Mouse (Mus musculus) heart, embryonic 11.5 days (tissue): Measurements from ENCODE around the gene Aff3. TPM values are rescaled to one million over a fixed set of nuclear protein-coding genes. Genes with fewer than 3 reads are reported as not detected.
A peak's percentile ranks its signal among the peaks of the same experiment; 100 is the strongest.

Experiments used
- ATAC-seq: fragments of 200-750 bp; cut with Nextera tagmentation; replicated peaks from 2 replicates; pipeline ENCODE4 v1.8.0; 2017; ENCODE audit warnings: moderate library complexity; ENCODE audit not compliant: insufficient number of reproducible peaks, low FRiP score, low TSS enrichment
- H3K27ac ChIP-seq: fragments of 300-500 bp; sonication (generic); 2 replicates; pipeline ENCODE4 v1.5.1; 2014; ENCODE audit warnings: mild to moderate bottlenecking, low read depth, low read length
- H3K27me3 ChIP-seq: fragments of 300-500 bp; sonication (generic); 2 replicates; pipeline ENCODE4 v1.6.1; 2014; ENCODE audit warnings: mild to moderate bottlenecking, low read length, mixed read lengths; ENCODE audit not compliant: control insufficient read depth, insufficient read depth
- H3K36me3 ChIP-seq: fragments of 300-500 bp; sonication (generic); 2 replicates; pipeline ENCODE4 v1.6.1; 2014; ENCODE audit warnings: mild to moderate bottlenecking, low read length, moderate library complexity, mixed read lengths; ENCODE audit not compliant: control insufficient read depth, insufficient read depth
- H3K4me1 ChIP-seq: fragments of 300-500 bp; sonication (generic); 2 replicates; pipeline ENCODE4 v1.6.1; 2014; ENCODE audit warnings: low read length; ENCODE audit not compliant: control insufficient read depth, insufficient read depth
- H3K4me2 ChIP-seq: fragments of 300-500 bp; sonication (generic); 2 replicates; pipeline ENCODE4 v1.6.1; 2014; ENCODE audit warnings: mild to moderate bottlenecking, moderate library complexity
- H3K4me3 ChIP-seq: fragments of 300-500 bp; sonication (generic); 2 replicates; pipeline ENCODE4 v1.5.1; 2014; ENCODE audit warnings: low read depth, low read length
- H3K9ac ChIP-seq: fragments of 300-500 bp; sonication (generic); 2 replicates; pipeline ENCODE4 v1.6.1; 2014; ENCODE audit warnings: mild to moderate bottlenecking, low read depth, low read length, moderate library complexity
- H3K9me3 ChIP-seq: fragments of 300-500 bp; sonication (generic); replicated peaks from 2 replicates; pipeline ENCODE4 v1.6.1; 2016; ENCODE audit warnings: low read length; ENCODE audit not compliant: control insufficient read depth
- WGBS: fragments of 180-500 bp; shearing (Covaris S2); extraction: QIAGEN DNeasy Blood & Tissue Kit; methylation state at CpG from one replicate; pipeline ENCODE4 v1.1.7; 2014; ENCODE audit not compliant: insufficient replicate concordance; 5-methylcytosine and 5-hydroxymethylcytosine counted together
- polyA plus RNA-seq: library from polyadenylated mRNA; unstranded; fragments of >200 nt; fragmentation: Nextera tagmentation; extraction: Ambion mirVana; gene quantifications from 2 replicates; pipeline ENCODE4 v1.2.1, GENCODE M21; 2014

Gene Aff3
- polyA plus RNA-seq, 1 experiment from 2014 or later = 6.7 TPM

GRCm38 (mm10) chr1:38566101-38566678 lies 98.6 kb downstream of the Aff3 start:
- 37% methylated on average over 9 of the region's 9 CpGs for WGBS
- no peaks in the 10 kb centered on the region for H3K36me3 ChIP-seq
- no peak for ATAC-seq
- H3K4me1 ChIP-seq = peaks cover 15% of the 10 kb centered on the region
- no peak overlapping the region for H3K9ac ChIP-seq
- no peak overlapping the region for H3K4me3 ChIP-seq
- no peaks in the 10 kb centered on the region for H3K27me3 ChIP-seq
- H3K4me2 ChIP-seq = no peak overlapping the region
- no peaks in the 10 kb centered on the region for H3K9me3 ChIP-seq
- no peak overlapping the region for H3K27ac ChIP-seq

DNA sequence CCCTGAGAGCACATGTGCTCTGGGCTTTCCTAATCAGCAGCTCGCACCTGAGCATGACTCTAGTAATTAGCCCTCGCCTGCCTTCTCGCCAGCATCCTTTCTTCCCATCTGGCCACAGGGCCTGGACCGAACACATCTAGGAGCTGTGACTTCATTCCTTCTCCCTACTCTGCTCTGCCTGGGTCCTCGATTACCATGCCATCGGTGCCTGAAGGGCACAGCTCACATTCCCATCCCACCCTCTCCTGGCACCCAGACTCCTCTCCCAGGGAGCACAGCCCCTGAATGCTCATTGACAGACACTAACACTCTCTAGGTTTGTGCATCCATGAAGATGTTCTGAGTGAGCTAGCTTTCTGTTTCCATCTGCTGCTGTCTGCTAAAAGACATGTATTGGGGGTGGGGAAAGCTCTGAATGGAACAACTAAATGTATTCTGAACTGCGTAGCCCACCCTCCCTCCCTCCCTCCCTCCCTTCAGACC lies 99.4 kb downstream of the Aff3 start:
- H3K4me3 ChIP-seq = no peak overlapping the region
- no peak overlapping the region for H3K27ac ChIP-seq
- H3K36me3 ChIP-seq = no peaks in the 10 kb centered on the region
- 64% methylated on average over 7 of the region's 7 CpGs for WGBS
- no peaks in the 10 kb centered on the region for H3K9me3 ChIP-seq
- no peak overlapping the region for H3K4me2 ChIP-seq
- H3K4me1 ChIP-seq = peaks cover 20% of the 10 kb centered on the region
- H3K9ac ChIP-seq = no peak overlapping the region
- no peak for ATAC-seq
- no peaks in the 10 kb centered on the region for H3K27me3 ChIP-seq

DNA sequence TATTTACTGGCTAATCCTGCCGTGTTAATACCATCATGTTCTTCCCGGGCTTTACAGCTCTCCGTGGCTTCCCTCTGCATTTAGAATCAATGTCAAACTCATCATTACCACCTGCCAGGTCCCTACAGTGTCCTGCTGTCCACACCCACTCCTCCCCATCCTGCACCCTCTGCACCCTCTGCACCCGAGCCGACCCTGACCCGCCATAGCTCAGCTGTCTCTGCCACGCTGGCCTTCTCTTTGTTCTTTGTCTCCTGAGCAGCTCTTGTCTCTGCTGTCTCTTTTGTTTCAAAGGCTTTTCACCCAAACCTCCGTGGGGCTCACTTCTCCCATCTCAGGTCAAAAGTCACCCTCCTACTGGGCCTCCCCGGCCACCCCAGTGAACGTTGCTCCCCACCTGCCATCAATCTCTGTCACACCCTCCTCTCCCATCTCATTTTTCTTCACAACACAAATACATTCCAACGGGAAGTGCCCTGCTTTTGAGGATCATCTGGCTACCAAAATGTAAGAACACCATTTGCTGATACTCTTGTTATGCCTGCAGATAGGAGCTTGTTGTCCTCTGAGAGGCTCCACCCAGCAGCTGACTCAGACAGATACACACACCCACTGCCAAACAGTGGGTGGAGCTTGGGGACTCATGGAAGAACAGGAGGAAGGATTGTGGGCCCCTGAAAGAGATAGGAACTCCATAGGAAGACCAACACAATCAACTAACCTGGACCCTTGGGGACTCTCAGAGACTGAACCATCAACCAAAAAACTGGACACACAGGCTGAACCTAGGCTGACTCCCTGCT lies 102.2 kb downstream of the Aff3 start:
- H3K9me3 ChIP-seq = no peaks in the 10 kb centered on the region
- peak overlapping the region; percentile 2; the same call in 1 of the 2 replicates for H3K27ac ChIP-seq
- peak overlapping the region; percentile 27 for H3K4me2 ChIP-seq
- H3K4me3 ChIP-seq = no peak overlapping the region
- H3K4me1 ChIP-seq = peaks cover 25% of the 10 kb centered on the region
- H3K27me3 ChIP-seq = no peaks in the 10 kb centered on the region
- H3K9ac ChIP-seq = no peak overlapping the region
- 29% methylated on average over 11 of the region's 11 CpGs for WGBS
- H3K36me3 ChIP-seq = no peaks in the 10 kb centered on the region
- ATAC-seq = peak; percentile 76

GRCm38 (mm10) chr1:38561331-38561730 lies 103.4 kb downstream of the Aff3 start:
- Histone ChIP-seq H3K4me2 (no peak overlapping the region), H3K9me3 (no peaks in the 10 kb centered on the region), H3K4me1 (peaks cover 23% of the 10 kb centered on the region), H3K9ac (no peak overlapping the region), H3K27me3 (no peaks in the 10 kb centered on the region), H3K4me3 (no peak overlapping the region), H3K36me3 (no peaks in the 10 kb centered on the region), H3K27ac (no peak overlapping the region)
- ATAC-seq = no peak
- 69% methylated on average over 7 of the region's 7 CpGs for WGBS

DNA sequence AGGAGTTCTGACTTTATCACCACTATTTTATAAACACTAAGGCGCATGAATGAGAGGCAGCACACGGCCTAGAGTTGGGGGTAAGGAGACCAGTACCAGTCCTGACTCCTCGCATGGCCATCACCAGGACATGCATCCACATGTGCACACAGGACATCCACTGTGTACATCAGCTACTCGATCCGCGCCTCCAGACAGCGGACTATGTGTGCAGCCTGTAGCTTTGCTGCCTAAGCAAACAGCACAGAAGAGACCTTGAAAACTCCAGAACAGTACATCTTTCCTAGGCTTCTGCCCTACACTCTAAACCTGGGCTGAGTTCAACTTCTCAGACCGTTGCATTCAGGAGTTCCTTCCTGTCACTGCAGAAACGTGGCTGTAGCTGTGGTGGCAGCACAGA lies 104.1 kb downstream of the Aff3 start:
- 70% methylated on average over 9 of the region's 9 CpGs for WGBS
- Histone ChIP-seq H3K27me3 (no peaks in the 10 kb centered on the region), H3K9me3 (no peaks in the 10 kb centered on the region), H3K36me3 (no peaks in the 10 kb centered on the region), H3K4me3 (no peak overlapping the region), H3K9ac (no peak overlapping the region), H3K4me2 (no peak overlapping the region), H3K4me1 (peaks cover 17% of the 10 kb centered on the region), H3K27ac (no peak overlapping the region)
- no peak for ATAC-seq

- no peaks in the 10 kb centered on the region for H3K27me3 ChIP-seq
- H3K9me3 ChIP-seq = no peaks in the 10 kb centered on the region
- peaks cover 14% of the 10 kb centered on the region for H3K4me1 ChIP-seq
- no peaks in the 10 kb centered on the region for H3K36me3 ChIP-seq
- 48% methylated on average over 8 of the region's 8 CpGs for WGBS
- peak overlapping the region; percentile 54; the same call in 1 of the 2 replicates for H3K27ac ChIP-seq
- peak overlapping the region; percentile 43; the same call in 1 of the 2 replicates for H3K9ac ChIP-seq
- peak overlapping the region; percentile 54 for H3K4me2 ChIP-seq
- ATAC-seq = no peak
- H3K4me3 ChIP-seq = 0 out of 2 replicates have a peak overlapping the region, but pooled peaks have one; percentile 3
Measured at GRCm38 (mm10) chr1:38557615-38558014, 107.1 kb downstream of the Aff3 start.

GRCm38 (mm10) chr1:38554546-38554945 lies 110.2 kb downstream of the Aff3 start:
- peaks cover 13% of the 10 kb centered on the region for H3K4me1 ChIP-seq
- no peaks in the 10 kb centered on the region for H3K36me3 ChIP-seq
- no peaks in the 10 kb centered on the region for H3K9me3 ChIP-seq
- no peak overlapping the region for H3K4me2 ChIP-seq
- H3K9ac ChIP-seq = no peak overlapping the region
- WGBS = 72% methylated on average over 3 of the region's 3 CpGs
- no peak for ATAC-seq
- H3K27me3 ChIP-seq = no peaks in the 10 kb centered on the region
- H3K4me3 ChIP-seq = no peak overlapping the region
- no peak overlapping the region for H3K27ac ChIP-seq

- Histone ChIP-seq H3K9ac (no peak overlapping the region), H3K36me3 (no peaks in the 10 kb centered on the region), H3K4me2 (no peak overlapping the region), H3K4me1 (peaks cover 15% of the 10 kb centered on the region), H3K9me3 (no peaks in the 10 kb centered on the region), H3K27me3 (no peaks in the 10 kb centered on the region), H3K27ac (no peak overlapping the region), H3K4me3 (no peak overlapping the region)
- WGBS = 67% methylated on average over 6 of the region's 6 CpGs
- no peak for ATAC-seq
Measured at GRCm38 (mm10) chr1:38553090-38553489, 111.7 kb downstream of the Aff3 start.
